Mouse (Mus musculus): Measurements from ENCODE around the gene Syn2.

Syn2 gene

DNA sequence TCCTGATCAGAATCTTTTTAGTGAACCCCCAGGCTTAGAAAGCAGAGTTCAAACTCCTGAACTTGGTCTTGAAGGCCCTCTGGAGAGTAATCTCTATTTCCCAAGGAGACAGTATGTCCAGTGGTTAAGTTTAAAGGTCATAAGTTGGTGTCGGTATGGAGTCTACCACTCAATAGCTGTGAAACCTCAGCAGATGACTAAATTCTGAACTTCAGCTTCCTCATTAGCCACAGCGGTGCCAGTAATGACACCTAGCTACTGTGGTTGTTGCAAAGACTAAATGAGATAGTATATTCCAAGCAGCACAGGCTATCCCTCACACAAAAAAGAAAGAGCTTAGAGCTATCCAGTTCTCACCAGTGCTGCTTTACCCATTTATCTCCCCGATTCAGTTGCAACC lies 153.5 kb downstream of the Syn2 start:
- no peak for DNase-seq (ENCODE audit: inconsistent age in 2 of 2, low spot score in 1 of 2)

DNA sequence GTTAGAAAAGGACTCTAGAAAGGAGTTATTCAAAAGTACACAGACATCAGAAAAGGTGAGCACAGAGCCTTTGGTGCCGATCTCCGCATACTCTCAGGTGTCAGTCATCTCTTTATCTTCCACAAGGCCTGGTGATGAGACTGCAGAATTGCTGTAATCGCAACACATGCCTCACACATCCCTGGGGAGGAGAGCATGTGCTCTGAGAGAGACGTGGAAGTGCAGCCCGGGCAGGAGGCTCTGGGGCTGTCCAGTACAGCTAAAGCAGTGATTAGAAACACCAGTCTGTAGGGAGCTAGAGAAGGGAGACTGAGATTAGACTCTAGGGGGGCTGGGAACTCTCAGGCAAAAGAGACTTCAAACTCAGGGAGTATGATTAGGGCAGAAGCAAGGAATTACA lies 155.9 kb downstream of the Syn2 start:
- DNase-seq (ENCODE audit: inconsistent age in 2 of 2, low spot score in 1 of 2), result no peak

DNA sequence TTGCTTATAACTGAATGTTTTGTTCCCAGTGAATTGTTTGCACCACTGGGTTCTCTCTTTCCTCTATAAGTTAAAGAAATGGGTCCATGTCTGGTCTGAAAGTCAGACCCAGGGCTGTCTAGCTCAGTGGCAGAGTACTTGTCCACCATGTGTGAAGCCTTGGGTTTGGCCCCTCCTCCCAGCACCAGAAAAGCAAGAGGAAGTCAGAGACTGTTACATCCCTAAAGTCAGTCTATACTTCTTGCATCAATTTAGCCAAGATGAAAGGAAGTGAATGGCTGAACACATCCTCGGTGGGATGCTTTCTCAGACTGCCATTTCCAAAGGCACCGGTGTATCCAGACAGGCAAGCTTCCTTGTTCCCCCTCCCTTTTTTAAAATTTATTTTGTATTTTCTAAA lies 156.4 kb downstream of the Syn2 start:
- DNase-seq (ENCODE audit: inconsistent age in 2 of 2, low spot score in 1 of 2), result no peak

DNA sequence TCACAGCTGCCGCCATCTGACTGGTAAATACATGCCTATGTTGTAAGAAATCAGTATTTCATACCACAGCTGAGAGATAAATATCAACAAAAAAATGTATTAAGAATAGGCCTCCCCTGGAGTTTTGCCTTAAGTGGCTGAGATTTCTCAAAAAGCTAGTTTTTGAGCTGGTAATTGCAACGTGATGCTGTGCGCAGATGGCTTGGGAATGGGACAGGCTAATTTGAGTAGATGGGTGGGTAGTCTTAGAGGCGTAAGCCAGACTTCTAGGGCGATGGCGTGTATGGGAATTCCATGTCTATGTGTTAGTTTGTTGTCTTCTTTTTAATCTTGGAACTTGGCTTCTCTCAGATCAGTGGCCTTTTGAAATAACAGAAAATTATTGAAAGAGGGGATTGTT lies 157.1 kb downstream of the Syn2 start:
- DNase-seq (ENCODE audit: inconsistent age in 2 of 2, low spot score in 1 of 2), result no peak

DNA sequence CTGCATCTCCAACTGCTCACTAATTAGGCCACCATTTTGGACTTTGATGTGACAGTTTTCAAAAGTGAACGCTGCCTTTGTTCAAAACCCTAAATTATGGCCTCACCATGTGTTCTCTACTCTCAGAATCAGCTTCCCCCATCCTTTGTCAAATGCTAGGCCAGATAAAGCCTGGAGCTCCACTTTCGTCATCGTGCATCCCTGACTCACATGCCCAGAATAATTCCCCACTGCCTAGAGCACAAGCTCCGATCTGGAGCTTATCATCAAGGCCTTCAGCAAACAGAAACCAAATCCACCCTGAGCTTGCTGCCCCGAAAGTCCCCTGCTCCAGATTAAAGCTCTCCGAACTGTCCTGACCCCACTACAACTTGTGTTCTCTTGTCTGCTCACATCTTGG lies 157.9 kb downstream of the Syn2 start:
- DNase-seq (ENCODE audit: inconsistent age in 2 of 2, low spot score in 1 of 2), result peak; percentile 36 to 64

DNA sequence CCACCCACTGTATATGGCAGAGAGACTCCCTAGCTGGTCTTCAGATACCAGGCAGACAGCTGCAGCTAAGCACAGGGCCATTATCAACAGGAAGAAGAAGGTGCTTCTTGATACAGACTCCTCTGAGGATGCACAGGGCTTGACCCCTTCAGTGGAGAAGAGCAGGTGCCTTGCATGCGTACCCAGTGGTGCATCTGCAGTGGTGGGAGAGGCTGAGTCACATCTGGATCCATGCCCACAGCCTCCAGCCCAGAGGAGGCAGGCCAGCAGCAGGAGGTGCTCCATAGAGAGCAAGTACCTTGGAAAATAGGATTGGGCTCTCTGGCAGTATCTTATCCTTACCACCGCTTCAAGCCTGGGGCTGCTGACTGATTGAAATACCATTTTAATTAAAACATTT lies 159.2 kb downstream of the Syn2 start:
- no peak for DNase-seq (ENCODE audit: inconsistent age in 2 of 2, low spot score in 1 of 2)

DNA sequence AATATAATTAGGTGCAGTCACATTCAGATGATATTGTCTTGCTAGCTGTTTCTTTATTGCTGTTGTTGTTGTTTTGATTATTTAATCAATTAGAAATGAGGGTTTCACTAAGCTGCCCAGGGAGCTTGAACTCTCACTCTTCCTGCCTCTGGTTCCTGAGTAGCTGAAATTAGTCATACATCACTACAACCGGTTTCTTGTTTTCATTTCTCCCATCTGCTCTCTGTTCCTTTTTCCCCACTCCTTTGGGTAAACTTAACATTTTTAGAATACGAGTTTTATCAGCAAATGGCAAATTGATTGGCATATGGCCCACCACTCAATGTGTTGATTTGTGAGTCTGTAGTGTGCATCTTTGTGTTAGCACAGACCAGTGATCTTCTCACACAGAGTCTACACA lies 172.4 kb downstream of the Syn2 start:
- no peak for DNase-seq (ENCODE audit: inconsistent age in 2 of 2, low spot score in 1 of 2)

DNA sequence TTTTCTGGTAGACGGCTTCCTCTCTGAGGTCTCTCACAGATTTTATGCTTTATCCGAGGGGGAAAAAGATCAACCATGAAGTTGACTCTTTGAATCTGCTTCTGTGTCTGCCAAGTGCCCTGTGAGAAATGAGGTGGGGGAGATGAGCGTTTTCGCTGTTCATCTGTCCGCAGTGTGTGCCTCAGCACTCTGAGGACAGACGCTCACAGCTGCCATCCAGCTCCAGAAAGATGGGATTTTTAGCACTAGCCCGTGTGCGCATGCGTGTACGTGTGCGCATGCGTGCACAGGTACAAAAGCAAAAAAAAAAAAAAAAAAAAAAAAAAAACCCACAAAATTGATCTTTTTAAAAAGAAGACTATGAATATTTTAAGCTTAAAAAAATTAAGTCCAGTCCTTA lies 178.1 kb downstream of the Syn2 start:
- no peak for DNase-seq (ENCODE audit: inconsistent age in 2 of 2, low spot score in 1 of 2)

DNA sequence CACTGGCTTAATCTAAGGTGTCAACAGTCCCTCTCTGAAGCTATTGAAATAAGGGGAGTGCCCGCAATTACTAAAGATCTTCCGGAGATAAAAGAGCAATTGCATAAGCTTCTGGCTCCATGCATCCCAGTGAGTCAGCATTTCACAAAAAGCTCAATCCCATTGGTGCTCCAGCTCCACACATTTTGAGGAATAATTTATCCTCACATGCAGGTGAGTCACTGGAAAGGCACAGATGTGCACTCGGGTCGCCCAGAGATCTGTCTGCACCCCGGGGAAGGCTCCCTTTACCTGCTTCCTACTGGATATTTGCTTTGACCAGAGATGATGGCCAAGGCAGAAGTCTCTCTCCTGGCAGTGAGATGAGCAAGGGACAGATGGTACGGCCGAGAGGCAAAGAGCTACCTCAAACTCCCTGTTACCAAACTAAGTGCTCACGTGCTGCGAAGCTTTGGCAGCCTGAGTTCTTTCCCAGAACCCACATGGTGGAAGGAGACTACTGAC lies 178.6 kb downstream of the Syn2 start:
- DNase-seq (ENCODE audit: inconsistent age in 2 of 2, low spot score in 1 of 2), result peak in 1 of 2 experiments; percentile 60

DNA sequence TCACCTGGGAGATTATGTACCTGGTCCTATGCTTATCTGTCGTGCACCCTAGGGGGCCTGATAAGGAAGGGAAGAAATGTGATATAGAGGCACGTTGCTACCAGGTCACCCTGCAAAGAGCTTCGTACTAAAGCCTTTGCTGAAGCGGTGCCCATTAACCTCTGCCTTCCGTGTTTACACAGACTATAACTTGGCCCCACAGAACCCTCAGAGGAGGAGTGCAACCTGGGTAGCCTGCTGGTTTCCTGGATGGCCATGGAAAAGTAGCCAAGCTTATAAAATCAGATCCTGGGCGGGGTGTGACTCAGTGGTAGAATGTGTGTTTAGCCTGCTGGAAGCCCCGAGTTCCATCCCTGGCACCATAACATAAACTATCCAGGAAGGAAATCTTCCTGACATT lies 179.2 kb downstream of the Syn2 start:
- no peak for DNase-seq (ENCODE audit: inconsistent age in 2 of 2, low spot score in 1 of 2)

DNA sequence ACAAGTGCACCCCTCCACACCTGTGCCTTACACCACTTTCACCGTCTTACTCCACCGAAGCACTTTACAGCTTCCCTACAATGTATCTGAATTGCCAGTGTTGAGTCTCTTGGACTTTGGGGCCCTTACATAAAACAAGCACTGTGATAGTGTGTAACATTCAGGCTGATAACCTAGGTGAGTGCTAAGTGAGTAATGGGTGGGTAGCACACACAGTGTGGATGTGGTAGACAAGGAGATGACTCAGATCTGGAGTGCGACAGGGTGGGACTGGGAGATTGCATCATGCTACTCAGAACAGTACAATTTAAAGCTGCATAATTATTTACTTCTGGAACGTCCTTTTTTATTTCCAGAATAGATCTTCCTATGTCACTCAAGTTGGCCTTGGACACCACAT lies 181.1 kb downstream of the Syn2 start:
- no peak for DNase-seq (ENCODE audit: inconsistent age in 2 of 2, low spot score in 1 of 2)

DNA sequence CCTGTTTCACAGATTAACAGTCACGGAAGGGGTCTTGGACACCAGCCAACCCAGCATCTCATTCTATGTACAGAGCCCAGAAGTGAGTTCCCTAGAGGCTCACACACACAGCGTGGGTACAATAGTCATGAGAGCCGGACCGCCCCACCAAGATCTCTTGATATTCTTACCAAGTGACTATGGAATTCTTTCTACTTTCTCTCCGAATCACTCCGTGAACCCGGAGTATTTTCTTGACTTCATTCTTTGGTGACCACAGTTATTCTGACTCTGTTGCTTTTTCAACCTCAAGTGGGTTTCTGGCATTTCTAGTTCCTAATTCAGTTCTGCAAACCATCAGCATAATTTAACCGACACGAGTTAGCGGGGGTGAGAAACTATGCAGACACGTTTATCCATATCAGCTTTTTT lies 182.1 kb downstream of the Syn2 start:
- no peak for DNase-seq (ENCODE audit: inconsistent age in 2 of 2, low spot score in 1 of 2)

DNA sequence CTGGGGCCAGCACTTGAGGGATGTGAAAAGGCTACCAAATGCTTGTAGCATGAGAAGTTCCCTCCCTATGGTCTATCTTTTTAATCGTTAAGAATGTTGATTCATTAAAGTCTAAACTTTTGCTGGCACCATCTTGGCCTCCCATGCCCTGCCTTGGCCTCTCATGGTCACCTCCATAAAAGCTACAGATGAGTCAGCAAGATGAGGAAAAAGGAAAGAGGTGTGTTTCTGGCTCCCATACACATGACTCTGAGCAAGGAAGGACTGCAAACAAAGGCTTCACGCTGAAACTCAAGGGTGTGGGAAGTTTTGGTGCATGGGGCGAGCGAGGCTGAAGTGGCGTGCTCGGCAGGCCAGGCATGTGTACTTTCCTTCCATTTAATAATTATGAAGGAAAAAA lies 184.1 kb downstream of the Syn2 start:
- peak in 1 of 2 experiments; percentile 51 for DNase-seq (ENCODE audit: inconsistent age in 2 of 2, low spot score in 1 of 2)

DNA sequence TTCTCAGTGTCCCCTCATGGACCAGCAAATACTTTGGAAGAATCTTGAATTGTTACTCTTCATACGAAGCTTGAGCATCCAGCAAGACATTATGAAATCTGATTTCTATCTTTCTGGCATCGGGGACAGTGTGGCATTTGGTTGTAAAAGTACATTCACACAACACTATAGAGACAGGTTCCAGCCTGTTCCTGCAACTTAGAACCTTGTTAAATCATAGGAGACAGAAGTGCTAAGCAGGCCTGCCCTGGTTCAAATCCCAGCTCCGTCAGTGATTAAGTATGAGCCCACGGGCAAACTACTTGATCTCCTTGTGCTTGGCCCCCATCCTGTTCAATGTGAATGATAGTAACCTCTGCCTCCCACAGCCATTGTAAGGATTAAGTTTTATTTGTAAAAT lies 185.0 kb downstream of the Syn2 start:
- DNase-seq (ENCODE audit: inconsistent age in 2 of 2, low spot score in 1 of 2), result no peak

DNA sequence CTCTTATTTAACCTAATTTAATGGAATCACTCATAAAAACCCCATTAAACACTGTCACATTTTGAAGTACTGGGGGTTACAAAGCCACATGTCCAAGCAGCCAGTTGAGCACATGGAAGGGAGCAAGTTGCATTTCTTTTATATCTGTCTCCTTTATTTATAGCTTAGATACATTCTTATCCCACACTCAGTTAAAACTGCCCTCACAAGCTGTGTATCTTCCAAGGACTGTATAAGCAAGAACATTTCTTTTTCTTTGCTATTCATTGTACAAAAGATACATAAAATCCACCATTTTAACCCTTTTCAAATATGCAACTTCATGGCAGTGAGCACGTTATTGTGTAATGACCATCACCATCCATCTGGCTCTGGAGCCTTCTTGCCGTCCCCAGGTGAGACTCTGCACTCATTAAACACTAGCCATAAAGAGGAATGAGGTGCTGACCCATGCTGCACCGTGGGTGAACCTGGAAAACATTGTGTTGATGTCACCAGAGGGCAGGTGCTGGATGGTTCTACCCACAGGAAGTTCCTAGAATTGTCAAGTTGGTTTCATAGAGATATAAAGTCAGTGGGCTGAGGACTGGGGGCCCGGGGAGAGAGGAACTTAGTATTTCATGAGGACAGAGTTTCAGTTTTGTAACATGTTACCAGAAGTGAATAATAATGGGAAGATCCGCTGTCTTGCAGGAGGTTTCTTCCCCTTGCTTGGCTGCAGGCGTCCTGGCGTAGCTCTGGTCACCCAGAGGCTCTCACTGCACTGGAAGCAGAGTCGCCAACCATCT lies 186.4 kb downstream of the Syn2 start:
- DNase-seq (ENCODE audit: inconsistent age in 2 of 2, low spot score in 1 of 2), result no peak

DNA sequence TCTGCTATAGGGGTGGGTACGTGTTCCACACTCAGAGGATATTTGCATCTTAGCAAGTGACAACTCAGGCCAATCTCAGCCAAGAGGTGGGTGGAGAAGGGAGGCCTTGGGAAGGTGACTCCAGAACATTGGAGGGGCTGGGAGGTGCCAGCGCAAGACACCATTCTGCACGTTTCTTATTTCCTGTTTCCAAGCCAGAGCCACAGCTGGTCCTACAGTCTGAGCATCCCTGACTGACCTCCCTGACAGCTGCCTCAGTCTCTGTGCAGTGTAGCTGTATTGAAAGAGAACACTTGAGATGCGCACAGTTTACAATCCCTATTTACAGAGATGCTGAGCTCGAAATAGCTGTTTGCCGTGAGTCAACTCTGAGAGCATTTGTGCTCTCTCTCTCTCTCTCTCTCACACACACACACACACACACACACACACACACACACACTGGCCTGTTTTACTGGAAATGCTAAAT lies 187.2 kb downstream of the Syn2 start:
- no peak for DNase-seq (ENCODE audit: inconsistent age in 2 of 2, low spot score in 1 of 2)

DNA sequence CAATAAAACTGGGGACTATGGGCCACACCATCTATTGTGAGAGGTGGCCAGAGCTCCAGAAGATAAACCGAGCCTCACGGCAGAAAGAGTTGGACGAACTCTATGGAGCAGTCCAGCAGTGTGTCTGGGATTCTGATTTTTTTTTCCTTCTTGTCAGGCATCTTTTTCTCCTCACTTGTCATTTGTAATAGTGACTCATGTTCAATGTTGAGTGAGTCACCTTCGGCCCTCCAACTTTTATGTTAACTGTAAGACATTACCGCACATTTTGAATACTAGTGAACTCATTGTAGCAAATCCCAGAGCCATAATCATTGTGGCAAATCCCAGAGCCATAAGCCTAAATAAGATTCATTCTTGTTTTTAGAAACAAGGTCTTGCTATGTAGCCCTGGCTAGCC lies 188.3 kb downstream of the Syn2 start:
- DNase-seq (ENCODE audit: inconsistent age in 2 of 2, low spot score in 1 of 2), result peak in 1 of 2 experiments; percentile 38

DNA sequence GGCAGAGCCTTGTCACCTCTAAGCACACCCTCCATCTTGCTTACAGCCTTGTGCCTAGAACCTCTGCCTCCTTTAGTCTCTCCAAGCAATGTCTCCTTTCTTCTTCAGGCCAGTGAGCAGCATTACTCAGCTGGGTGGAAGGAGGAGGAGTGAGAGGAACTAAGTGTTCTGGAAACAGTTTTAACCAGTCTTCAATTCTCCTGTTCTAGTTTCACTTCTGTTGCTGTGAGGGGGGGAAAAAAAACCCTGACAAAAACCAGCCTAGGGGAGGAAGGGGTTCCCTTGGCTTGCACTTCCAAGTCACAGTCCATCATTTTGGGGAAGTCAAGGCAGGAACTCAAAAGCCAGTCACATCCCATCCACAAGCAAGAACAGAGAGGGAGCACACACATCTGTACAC lies 196.3 kb downstream of the Syn2 start:
- no peak for DNase-seq (ENCODE audit: inconsistent age in 2 of 2, low spot score in 1 of 2)
